Mouse (Mus musculus): ENCODE results near the gene Scn1b. TPM values are rescaled to one million over a fixed set of nuclear protein-coding genes. Genes with fewer than 3 reads are reported as not detected.

The Scn1b gene
- polyA plus RNA-seq (2015; fragmentation: Nextera tagmentation; extraction: Ambion mirVana) = 4.3 and 4.4 TPM in 2 replicates

- ATAC-seq (replicated peaks) = peak; percentile 39
- no peak within 1 kb of the TSS for H3K27ac ChIP-seq (replicated peaks)
Measured at GRCm38 (mm10) chr7:31126851-31127724, at the start of gene Scn1b. Scn1b (minus strand) TSS chr7:31127003.

GRCm38 (mm10) chr7:31175096-31175495, 48.3 kb upstream of the Scn1b start:
- Histone ChIP-seq H3K9me3 (no peaks in the 10 kb centered on the region), H3K4me3 (no peak overlapping the region), H3K4me1 (no peaks in the 10 kb centered on the region), H3K4me2 (replicated peaks) (no peak overlapping the region), H3K9ac (replicated peaks) (no peak overlapping the region), H3K36me3 (no peaks in the 10 kb centered on the region), H3K27ac (replicated peaks) (no peak overlapping the region), H3K27me3 (no peaks in the 10 kb centered on the region)
- no peak for ATAC-seq (replicated peaks)
- WGBS = 86% methylated on average over 3 of the region's 3 CpGs

More at GRCm38 (mm10) chr7:31126851-31127724, at the start of gene Scn1b:
- Histone ChIP-seq H3K27me3 (peaks cover 21% of the 10 kb centered on the region), H3K4me1 (peaks cover 16% of the 10 kb centered on the region), H3K4me3 (peak within 1 kb of the TSS; percentile 54), H3K9me3 (no peaks in the 10 kb centered on the region), H3K4me2 (replicated peaks) (peak within 1 kb of the TSS; percentile 88), H3K9ac (replicated peaks) (peak within 1 kb of the TSS; percentile 57), H3K36me3 (peaks cover 40% of the 10 kb centered on the region)
- WGBS = 4% methylated on average over 25 of the region's 60 CpGs

GRCm38 (mm10) chr7:31174466-31174865, 47.7 kb upstream of the Scn1b start:
- ATAC-seq (replicated peaks) = no peak
- Histone ChIP-seq H3K27me3 (no peaks in the 10 kb centered on the region), H3K9ac (replicated peaks) (no peak overlapping the region)

DNA sequence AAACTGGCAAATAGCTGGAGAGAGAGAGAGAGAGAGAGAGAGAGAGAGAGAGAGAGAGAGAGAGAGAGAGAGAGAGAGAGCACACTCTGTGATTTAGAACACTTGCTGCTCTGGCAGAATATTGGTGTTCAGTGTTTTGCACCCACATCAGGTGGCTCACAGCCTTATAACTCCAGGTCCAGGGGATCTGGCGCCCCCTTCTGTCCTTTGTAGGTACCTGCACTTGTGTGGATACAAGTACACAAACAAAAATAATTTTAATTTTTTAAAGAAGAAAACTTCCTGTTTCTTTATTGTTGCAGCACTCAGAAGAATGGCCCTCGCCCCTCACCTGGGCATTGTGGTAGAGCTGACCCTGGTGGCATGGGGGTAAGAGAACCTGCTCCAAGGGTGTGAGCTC, 45.4 kb upstream of the Scn1b start:
- no peaks in the 10 kb centered on the region for H3K36me3 ChIP-seq
- H3K9ac ChIP-seq (replicated peaks) = no peak overlapping the region
- no peak overlapping the region for H3K27ac ChIP-seq (replicated peaks)
- no peaks in the 10 kb centered on the region for H3K9me3 ChIP-seq
- H3K4me2 ChIP-seq (replicated peaks) = no peak overlapping the region
- no peak for ATAC-seq (replicated peaks)
- WGBS = 21% methylated on average over 2 of the region's 2 CpGs
- H3K27me3 ChIP-seq = no peaks in the 10 kb centered on the region
- no peaks in the 10 kb centered on the region for H3K4me1 ChIP-seq
- no peak overlapping the region for H3K4me3 ChIP-seq

More at GRCm38 (mm10) chr7:31174466-31174865, 47.7 kb upstream of the Scn1b start:
- Histone ChIP-seq H3K27ac (replicated peaks) (no peak overlapping the region), H3K4me3 (no peak overlapping the region), H3K9me3 (no peaks in the 10 kb centered on the region), H3K36me3 (no peaks in the 10 kb centered on the region), H3K4me1 (no peaks in the 10 kb centered on the region), H3K4me2 (replicated peaks) (no peak overlapping the region)
- 79% methylated on average over 8 of the region's 8 CpGs for WGBS

- Histone ChIP-seq H3K9ac (replicated peaks) (no peak overlapping the region), H3K27me3 (no peaks in the 10 kb centered on the region), H3K4me1 (no peaks in the 10 kb centered on the region), H3K9me3 (no peaks in the 10 kb centered on the region), H3K4me2 (replicated peaks) (no peak overlapping the region), H3K36me3 (no peaks in the 10 kb centered on the region), H3K27ac (replicated peaks) (no peak overlapping the region), H3K4me3 (no peak overlapping the region)
- 97% methylated on average over 9 of the region's 9 CpGs for WGBS
- no peak for ATAC-seq (replicated peaks)
Measured at GRCm38 (mm10) chr7:31170520-31170919, 43.7 kb upstream of the Scn1b start.

DNA sequence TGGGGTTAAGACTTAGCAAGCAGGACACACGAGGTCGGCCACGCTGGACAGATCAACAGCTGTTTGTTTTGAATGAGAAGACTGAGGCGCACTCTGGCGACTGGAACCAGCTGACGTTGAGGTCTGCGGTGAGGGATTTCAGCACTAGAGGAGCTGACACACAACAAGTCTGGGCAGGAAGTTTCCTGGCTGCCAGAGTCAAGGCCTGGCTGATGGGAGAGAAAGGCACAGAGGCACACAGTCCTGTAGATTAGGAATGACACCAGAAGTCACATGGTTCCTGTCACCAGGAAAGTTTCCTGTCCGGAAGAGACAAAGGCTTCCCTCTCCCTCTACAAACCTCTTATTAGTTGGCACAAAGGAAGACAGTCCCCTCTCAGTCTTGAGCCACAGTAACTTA, 41.6 kb upstream of the Scn1b start:
- H3K9me3 ChIP-seq = no peaks in the 10 kb centered on the region
- no peaks in the 10 kb centered on the region for H3K36me3 ChIP-seq
- H3K27me3 ChIP-seq = no peaks in the 10 kb centered on the region
- H3K4me2 ChIP-seq (replicated peaks) = no peak overlapping the region
- WGBS = 76% methylated on average over 8 of the region's 8 CpGs
- H3K4me1 ChIP-seq = no peaks in the 10 kb centered on the region
- ATAC-seq (replicated peaks) = no peak
- H3K9ac ChIP-seq (replicated peaks) = no peak overlapping the region
- H3K27ac ChIP-seq (replicated peaks) = no peak overlapping the region
- no peak overlapping the region for H3K4me3 ChIP-seq

DNA sequence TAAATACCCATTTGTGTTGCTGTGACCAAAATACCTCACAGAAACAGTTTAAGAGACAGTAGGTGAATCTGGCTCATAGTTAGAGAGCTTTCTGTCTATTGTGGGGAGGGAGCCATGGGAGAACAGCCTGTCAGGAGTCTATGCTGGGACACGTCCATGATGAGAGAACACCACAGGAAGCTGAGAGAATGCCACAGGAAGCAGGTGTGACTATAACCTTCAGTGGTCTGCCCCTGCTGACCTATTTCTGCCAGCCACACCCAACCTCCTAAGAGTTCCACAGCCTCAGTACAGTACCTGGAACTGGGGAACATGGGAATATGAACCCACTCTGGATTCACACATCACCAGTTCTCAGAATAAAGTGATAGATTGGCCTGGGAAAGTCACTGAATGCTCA, 37.9 kb upstream of the Scn1b start:
- H3K4me3 ChIP-seq = no peak overlapping the region
- H3K36me3 ChIP-seq = no peaks in the 10 kb centered on the region
- no peak overlapping the region for H3K4me2 ChIP-seq (replicated peaks)
- no peaks in the 10 kb centered on the region for H3K27me3 ChIP-seq
- no peaks in the 10 kb centered on the region for H3K9me3 ChIP-seq
- H3K4me1 ChIP-seq = no peaks in the 10 kb centered on the region
- WGBS = 78% methylated on average over 1 of the region's 1 CpGs
- no peak overlapping the region for H3K27ac ChIP-seq (replicated peaks)
- no peak overlapping the region for H3K9ac ChIP-seq (replicated peaks)
- ATAC-seq (replicated peaks) = no peak

GRCm38 (mm10) chr7:31163666-31164577, 37.1 kb upstream of the Scn1b start:
- Histone ChIP-seq H3K9ac (replicated peaks) (no peak overlapping the region), H3K36me3 (no peaks in the 10 kb centered on the region), H3K4me3 (no peak overlapping the region), H3K27me3 (no peaks in the 10 kb centered on the region), H3K9me3 (no peaks in the 10 kb centered on the region), H3K4me2 (replicated peaks) (no peak overlapping the region), H3K4me1 (no peaks in the 10 kb centered on the region), H3K27ac (replicated peaks) (no peak overlapping the region)
- 56% methylated on average over 3 of the region's 3 CpGs for WGBS
- ATAC-seq (replicated peaks) = no peak

DNA sequence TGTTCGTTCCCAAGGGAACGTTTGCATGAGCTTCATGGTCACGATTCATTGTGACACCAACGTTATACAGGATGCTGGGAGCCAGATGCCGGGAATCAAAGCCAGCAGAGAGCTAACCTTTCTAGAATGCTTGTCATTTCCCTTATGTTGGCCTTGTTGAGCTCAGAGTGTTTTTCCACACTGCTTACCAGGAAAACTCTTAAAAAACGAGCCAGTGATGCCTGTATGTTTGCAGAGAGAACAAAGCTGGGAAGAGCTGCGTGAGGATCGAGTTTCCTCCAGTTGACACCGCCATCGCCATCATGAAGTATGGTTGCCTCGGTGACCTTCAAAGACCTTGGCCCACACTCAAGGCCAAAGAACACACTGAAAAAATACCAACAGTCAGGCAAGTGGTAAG, 35.5 kb upstream of the Scn1b start:
- H3K4me3 ChIP-seq = no peak overlapping the region
- H3K36me3 ChIP-seq = no peaks in the 10 kb centered on the region
- ATAC-seq (replicated peaks) = no peak
- no peak overlapping the region for H3K27ac ChIP-seq (replicated peaks)
- WGBS = 76% methylated on average over 11 of the region's 11 CpGs
- H3K4me2 ChIP-seq (replicated peaks) = no peak overlapping the region
- H3K4me1 ChIP-seq = no peaks in the 10 kb centered on the region
- no peaks in the 10 kb centered on the region for H3K9me3 ChIP-seq
- no peaks in the 10 kb centered on the region for H3K27me3 ChIP-seq
- no peak overlapping the region for H3K9ac ChIP-seq (replicated peaks)

GRCm38 (mm10) chr7:31161831-31162230, 35.0 kb upstream of the Scn1b start:
- 59% methylated on average over 3 of the region's 3 CpGs for WGBS
- Histone ChIP-seq H3K4me1 (no peaks in the 10 kb centered on the region), H3K36me3 (no peaks in the 10 kb centered on the region), H3K27ac (replicated peaks) (no peak overlapping the region), H3K9me3 (no peaks in the 10 kb centered on the region), H3K9ac (replicated peaks) (no peak overlapping the region), H3K4me3 (no peak overlapping the region), H3K27me3 (no peaks in the 10 kb centered on the region), H3K4me2 (replicated peaks) (no peak overlapping the region)
- ATAC-seq (replicated peaks) = no peak

DNA sequence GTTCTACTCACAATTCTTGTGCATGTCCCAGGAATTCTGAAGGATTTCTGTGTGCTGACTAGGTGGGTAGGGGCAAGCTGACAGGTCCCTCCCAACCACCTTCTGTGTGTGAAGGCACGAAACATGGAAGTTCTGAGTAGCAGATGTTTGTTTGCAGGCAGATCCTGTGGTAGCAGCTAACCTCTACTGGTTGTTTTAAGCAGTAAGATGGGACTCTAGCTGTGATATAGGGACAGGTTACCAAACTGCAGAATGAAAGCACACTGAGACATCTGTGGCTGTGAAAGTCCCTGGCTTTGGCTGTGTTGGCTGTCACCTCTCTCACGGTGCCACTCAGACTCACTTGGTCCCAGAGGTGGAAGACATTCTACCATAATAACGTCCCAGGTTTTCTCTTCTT, 34.4 kb upstream of the Scn1b start:
- ATAC-seq (replicated peaks) = no peak
- H3K4me3 ChIP-seq = no peak overlapping the region
- H3K9ac ChIP-seq (replicated peaks) = no peak overlapping the region
- H3K27ac ChIP-seq (replicated peaks) = no peak overlapping the region
- H3K27me3 ChIP-seq = no peaks in the 10 kb centered on the region
- H3K9me3 ChIP-seq = no peaks in the 10 kb centered on the region
- H3K36me3 ChIP-seq = no peaks in the 10 kb centered on the region
- no peaks in the 10 kb centered on the region for H3K4me1 ChIP-seq
- WGBS = 84% methylated on average over 3 of the region's 3 CpGs
- H3K4me2 ChIP-seq (replicated peaks) = no peak overlapping the region

DNA sequence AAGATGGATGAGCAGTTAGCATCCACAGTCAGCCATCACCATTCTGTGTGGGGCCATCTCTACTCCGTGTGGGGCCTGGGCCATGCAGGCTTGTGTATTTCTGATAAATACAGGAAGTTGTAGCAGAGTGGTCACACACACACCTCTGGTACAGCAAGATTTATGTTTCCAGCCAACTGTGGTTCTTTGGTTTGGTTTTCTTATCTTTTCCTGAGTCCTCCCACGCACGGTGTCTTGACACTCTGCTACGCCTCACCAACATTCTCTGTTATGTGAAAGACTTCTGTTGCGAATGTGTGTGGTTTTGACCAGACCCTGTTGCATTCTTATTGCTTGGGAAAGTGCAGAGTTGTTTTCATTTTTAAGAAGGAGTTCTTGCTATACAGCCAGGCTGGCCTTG, 34.0 kb upstream of the Scn1b start:
- WGBS = 92% methylated on average over 5 of the region's 5 CpGs
- Histone ChIP-seq H3K36me3 (no peaks in the 10 kb centered on the region), H3K27me3 (no peaks in the 10 kb centered on the region), H3K27ac (replicated peaks) (no peak overlapping the region), H3K4me3 (no peak overlapping the region), H3K4me1 (no peaks in the 10 kb centered on the region), H3K9me3 (no peaks in the 10 kb centered on the region), H3K9ac (replicated peaks) (no peak overlapping the region), H3K4me2 (replicated peaks) (no peak overlapping the region)
- ATAC-seq (replicated peaks) = no peak

Data from forebrain, embryonic 15.5 days (tissue).